Mouse (Mus musculus): ENCODE data around the gene Sec16b. TPM values are rescaled to one million over a fixed set of nuclear protein-coding genes. Genes with fewer than 3 reads are reported as not detected.

The Sec16b gene
- total RNA-seq, 1 experiment from 2014 or later, result not detected

- 0 out of 2 replicates have a peak, but pooled peaks have one; percentile 29 for ATAC-seq (replicated peaks; ENCODE audit: insufficient number of reproducible peaks, low FRiP score, low TSS enrichment, poor library complexity, severe bottlenecking)
These were observed 46.4 kb downstream of the Sec16b start for GRCm38 (mm10) chr1:157552749-157553451.

- ATAC-seq (replicated peaks; ENCODE audit: insufficient number of reproducible peaks, low FRiP score, low TSS enrichment, poor library complexity, severe bottlenecking), result no peak
These were observed 47.6 kb downstream of the Sec16b start for GRCm38 (mm10) chr1:157554163-157554562.

- no peak for ATAC-seq (replicated peaks; ENCODE audit: insufficient number of reproducible peaks, low FRiP score, low TSS enrichment, poor library complexity, severe bottlenecking)
These were observed 48.4 kb downstream of the Sec16b start for GRCm38 (mm10) chr1:157554686-157555530.

- ATAC-seq (replicated peaks; ENCODE audit: insufficient number of reproducible peaks, low FRiP score, low TSS enrichment, poor library complexity, severe bottlenecking), result no peak
These were observed 49.2 kb downstream of the Sec16b start for GRCm38 (mm10) chr1:157555738-157556137.

GRCm38 (mm10) chr1:157556439-157556838 is 49.9 kb downstream of the Sec16b start:
- ATAC-seq (replicated peaks; ENCODE audit: insufficient number of reproducible peaks, low FRiP score, low TSS enrichment, poor library complexity, severe bottlenecking), result no peak

GRCm38 (mm10) chr1:157558145-157558544 is 51.6 kb downstream of the Sec16b start:
- no peak for ATAC-seq (replicated peaks; ENCODE audit: insufficient number of reproducible peaks, low FRiP score, low TSS enrichment, poor library complexity, severe bottlenecking)

- no peak for ATAC-seq (replicated peaks; ENCODE audit: insufficient number of reproducible peaks, low FRiP score, low TSS enrichment, poor library complexity, severe bottlenecking)
These were observed 53.5 kb downstream of the Sec16b start for GRCm38 (mm10) chr1:157559986-157560385.

GRCm38 (mm10) chr1:157560654-157561386 is 54.3 kb downstream of the Sec16b start:
- peak; percentile 61 for ATAC-seq (replicated peaks; ENCODE audit: insufficient number of reproducible peaks, low FRiP score, low TSS enrichment, poor library complexity, severe bottlenecking)

GRCm38 (mm10) chr1:157567819-157568218 is 61.3 kb downstream of the Sec16b start:
- no peak for ATAC-seq (replicated peaks; ENCODE audit: insufficient number of reproducible peaks, low FRiP score, low TSS enrichment, poor library complexity, severe bottlenecking)

- ATAC-seq (replicated peaks; ENCODE audit: insufficient number of reproducible peaks, low FRiP score, low TSS enrichment, poor library complexity, severe bottlenecking), result no peak
These were observed 62.9 kb downstream of the Sec16b start for GRCm38 (mm10) chr1:157569263-157570090.

- no peak for ATAC-seq (replicated peaks; ENCODE audit: insufficient number of reproducible peaks, low FRiP score, low TSS enrichment, poor library complexity, severe bottlenecking)
These were observed 68.8 kb downstream of the Sec16b start for GRCm38 (mm10) chr1:157575316-157575715.

- ATAC-seq (replicated peaks; ENCODE audit: insufficient number of reproducible peaks, low FRiP score, low TSS enrichment, poor library complexity, severe bottlenecking), result no peak
These were observed 71.8 kb downstream of the Sec16b start for GRCm38 (mm10) chr1:157578336-157578735.

- no peak for ATAC-seq (replicated peaks; ENCODE audit: insufficient number of reproducible peaks, low FRiP score, low TSS enrichment, poor library complexity, severe bottlenecking)
These were observed 80.0 kb downstream of the Sec16b start for GRCm38 (mm10) chr1:157586556-157586955.

- no peak for ATAC-seq (replicated peaks; ENCODE audit: insufficient number of reproducible peaks, low FRiP score, low TSS enrichment, poor library complexity, severe bottlenecking)
These were observed 85.5 kb downstream of the Sec16b start for GRCm38 (mm10) chr1:157592039-157592438.

- no peak for ATAC-seq (replicated peaks; ENCODE audit: insufficient number of reproducible peaks, low FRiP score, low TSS enrichment, poor library complexity, severe bottlenecking)
These were observed 88.0 kb downstream of the Sec16b start for GRCm38 (mm10) chr1:157594561-157594960.

- ATAC-seq (replicated peaks; ENCODE audit: insufficient number of reproducible peaks, low FRiP score, low TSS enrichment, poor library complexity, severe bottlenecking), result no peak
These were observed 88.6 kb downstream of the Sec16b start for GRCm38 (mm10) chr1:157595165-157595564.

GRCm38 (mm10) chr1:157604513-157604912 is 98.0 kb downstream of the Sec16b start:
- no peak for ATAC-seq (replicated peaks; ENCODE audit: insufficient number of reproducible peaks, low FRiP score, low TSS enrichment, poor library complexity, severe bottlenecking)

All from monocyte, adult 5-6 weeks (primary cell).